Mouse (Mus musculus) neural tube, embryonic 11.5 days (tissue): ENCODE measurements around the gene Calcrl. TPM values are rescaled to one million over a fixed set of nuclear protein-coding genes. Genes with fewer than 3 reads are reported as not detected.

ENCODE experiments used
- ATAC-seq: fragments of 200-750 bp; cut with Nextera tagmentation; 2 replicates; pipeline ENCODE4 v1.8.0; 2017; ENCODE audit warnings: moderate number of reproducible peaks, mild to moderate bottlenecking, moderate TSS enrichment, moderate library complexity; ENCODE audit not compliant: insufficient read depth, low FRiP score, low TSS enrichment
- DNase-seq: peaks from one replicate; pipeline ENCODE4 v3.0.0-alpha.2; 2015; ENCODE audit warnings: low spot score
- H3K27ac ChIP-seq: fragments of 300-500 bp; sonication (generic); 2 replicates; pipeline ENCODE4 v1.5.1; 2014; ENCODE audit warnings: low read depth, mild to moderate bottlenecking, low read length
- H3K27me3 ChIP-seq: fragments of 300-500 bp; sonication (generic); 2 replicates; pipeline ENCODE4 v1.6.1; 2014; ENCODE audit warnings: mild to moderate bottlenecking, low read length, mixed read lengths; ENCODE audit not compliant: control insufficient read depth, insufficient read depth
- H3K36me3 ChIP-seq: fragments of 300-500 bp; sonication (generic); 2 replicates; pipeline ENCODE4 v1.6.1; 2014; ENCODE audit warnings: mild to moderate bottlenecking, low read length, moderate library complexity, mixed read lengths; ENCODE audit not compliant: control insufficient read depth, insufficient read depth
- H3K4me1 ChIP-seq: fragments of 300-500 bp; sonication (generic); 2 replicates; pipeline ENCODE4 v1.6.1; 2014; ENCODE audit warnings: low read length, mixed read lengths; ENCODE audit not compliant: control insufficient read depth, insufficient read depth
- H3K4me2 ChIP-seq: fragments of 300-500 bp; sonication (generic); 2 replicates; pipeline ENCODE4 v1.6.1; 2014; ENCODE audit warnings: low read depth, mild to moderate bottlenecking, moderate library complexity
- H3K4me3 ChIP-seq: fragments of 300-500 bp; sonication (generic); 2 replicates; pipeline ENCODE4 v1.5.1; 2014; ENCODE audit warnings: low read depth, low read length
- H3K9ac ChIP-seq: fragments of 300-500 bp; sonication (generic); 2 replicates; pipeline ENCODE4 v1.6.1; 2014; ENCODE audit warnings: mild to moderate bottlenecking, low read length
- H3K9me3 ChIP-seq: fragments of 300-500 bp; sonication (generic); 2 replicates; pipeline ENCODE4 v1.6.1; 2016; ENCODE audit warnings: low read length; ENCODE audit not compliant: control insufficient read depth
- WGBS: fragments of 180-500 bp; shearing (Covaris S2); extraction: QIAGEN DNeasy Blood & Tissue Kit; methylation state at CpG from one replicate; pipeline ENCODE4 v1.1.7; 2014; 5-methylcytosine and 5-hydroxymethylcytosine counted together
- polyA plus RNA-seq: library from polyadenylated mRNA; unstranded; fragments of >200 nt; fragmentation: Nextera tagmentation; extraction: Ambion mirVana; gene quantifications from 2 replicates; pipeline ENCODE4 v1.2.1, GENCODE M21; 2014

Calcrl gene
- polyA plus RNA-seq, 1 experiment from 2014 or later: 19.4 TPM

- H3K4me3 ChIP-seq: no peak overlapping the region
These were observed 128.7 kb downstream of the Calcrl start for GRCm38 (mm10) chr2:84296517-84296916.

GRCm38 (mm10) chr2:84295068-84295467, 130.1 kb downstream of the Calcrl start:
- DNase-seq: no peak
- Histone ChIP-seq H3K27ac (no peak overlapping the region), H3K27me3 (no peaks in the 10 kb centered on the region), H3K36me3 (no peaks in the 10 kb centered on the region), H3K9me3 (no peaks in the 10 kb centered on the region), H3K4me1 (peaks cover 4% of the 10 kb centered on the region; the same call in 1 of the 2 replicates), H3K4me2 (no peak overlapping the region), H3K9ac (no peak overlapping the region), H3K4me3 (no peak overlapping the region)
- ATAC-seq: no peak
- 92% methylated on average over 2 of the region's 2 CpGs for WGBS

More at GRCm38 (mm10) chr2:84296517-84296916, 128.7 kb downstream of the Calcrl start:
- peaks cover 4% of the 10 kb centered on the region; the same call in 1 of the 2 replicates for H3K4me1 ChIP-seq
- WGBS: 19% methylated on average over 5 of the region's 5 CpGs
- H3K36me3 ChIP-seq: no peaks in the 10 kb centered on the region
- no peak overlapping the region for H3K9ac ChIP-seq
- H3K27me3 ChIP-seq: no peaks in the 10 kb centered on the region
- no peak for DNase-seq
- no peak overlapping the region for H3K27ac ChIP-seq
- H3K4me2 ChIP-seq: no peak overlapping the region; the same call in 1 of the 2 replicates
- ATAC-seq: peak; percentile 57; the same call in 1 of the 2 replicates
- H3K9me3 ChIP-seq: no peaks in the 10 kb centered on the region

- Histone ChIP-seq H3K36me3 (no peaks in the 10 kb centered on the region), H3K9me3 (no peaks in the 10 kb centered on the region), H3K4me2 (no peak overlapping the region), H3K27me3 (no peaks in the 10 kb centered on the region), H3K27ac (no peak overlapping the region), H3K4me3 (no peak overlapping the region), H3K9ac (no peak overlapping the region), H3K4me1 (peaks cover 4% of the 10 kb centered on the region; the same call in 1 of the 2 replicates)
- WGBS: 51% methylated on average over 2 of the region's 2 CpGs
- no peak for DNase-seq
- no peak for ATAC-seq
These were observed 130.6 kb downstream of the Calcrl start for GRCm38 (mm10) chr2:84294611-84295010.

- 92% methylated on average over 4 of the region's 4 CpGs for WGBS
- ATAC-seq (no peak), DNase-seq (no peak)
- no peak overlapping the region for H3K9ac ChIP-seq
- no peaks in the 10 kb centered on the region for H3K27me3 ChIP-seq
- no peaks in the 10 kb centered on the region for H3K36me3 ChIP-seq
- H3K4me2 ChIP-seq: no peak overlapping the region
- peaks cover 4% of the 10 kb centered on the region; the same call in 1 of the 2 replicates for H3K4me1 ChIP-seq
- H3K4me3 ChIP-seq: no peak overlapping the region
- H3K27ac ChIP-seq: no peak overlapping the region
- no peaks in the 10 kb centered on the region for H3K9me3 ChIP-seq
These were observed 132.7 kb downstream of the Calcrl start for GRCm38 (mm10) chr2:84292351-84293000.

- no peaks in the 10 kb centered on the region for H3K4me1 ChIP-seq
- H3K9me3 ChIP-seq: no peaks in the 10 kb centered on the region
- no peak overlapping the region for H3K9ac ChIP-seq
- no peak overlapping the region for H3K4me3 ChIP-seq
- WGBS: 58% methylated on average over 7 of the region's 7 CpGs
- DNase-seq (peak; percentile 23), ATAC-seq (no peak)
- no peak overlapping the region for H3K4me2 ChIP-seq
- H3K27me3 ChIP-seq: no peaks in the 10 kb centered on the region
- no peak overlapping the region for H3K27ac ChIP-seq
- no peaks in the 10 kb centered on the region for H3K36me3 ChIP-seq
These were observed 136.2 kb downstream of the Calcrl start for GRCm38 (mm10) chr2:84288940-84289557.

Other genes starting within 250 kb of the Calcrl start
- 24.5 and 27.0 TPM in 2 replicates for gene Tfpi, start 51.4 kb upstream of the Calcrl start, polyA plus RNA-seq
- gene Ctnnd1, start 225.4 kb upstream of the Calcrl start, polyA plus RNA-seq: 37.5 and 43.0 TPM in 2 replicates
- 0.21 and 0.27 TPM in 2 replicates for gene Btbd18, start 233.7 kb upstream of the Calcrl start, polyA plus RNA-seq
- gene Selenoh, start 245.4 kb upstream of the Calcrl start, polyA plus RNA-seq: 378 and 404 TPM in 2 replicates